Mouse (Mus musculus) neural tube, embryonic 15.5 days (tissue): ENCODE data around the gene Sema4b. TPM values are rescaled to one million over a fixed set of nuclear protein-coding genes. Genes with fewer than 3 reads are reported as not detected.

Source experiments
- ATAC-seq: fragments of 200-750 bp; cut with Nextera tagmentation; 2 replicates; pipeline ENCODE4 v1.8.0; 2017; ENCODE audit warnings: mild to moderate bottlenecking, moderate TSS enrichment, moderate library complexity; ENCODE audit not compliant: low FRiP score
- H3K27ac ChIP-seq: fragments of 300-500 bp; sonication (generic); replicated peaks from 2 replicates; pipeline ENCODE4 v1.5.1; 2015; ENCODE audit warnings: mild to moderate bottlenecking, inconsistent platforms
- H3K27me3 ChIP-seq: fragments of 300-500 bp; sonication (generic); replicated peaks from 2 replicates; pipeline ENCODE4 v1.6.1; 2015; ENCODE audit warnings: inconsistent platforms
- H3K36me3 ChIP-seq: fragments of 300-500 bp; sonication (generic); 2 replicates; pipeline ENCODE4 v1.6.1; 2015; ENCODE audit warnings: inconsistent platforms
- H3K4me1 ChIP-seq: fragments of 300-500 bp; sonication (generic); 2 replicates; pipeline ENCODE4 v1.6.1; 2015; ENCODE audit warnings: inconsistent platforms
- H3K4me2 ChIP-seq: fragments of 300-500 bp; sonication (generic); 2 replicates; pipeline ENCODE4 v1.6.1; 2015; ENCODE audit warnings: inconsistent platforms, mild to moderate bottlenecking, moderate library complexity
- H3K4me3 ChIP-seq: fragments of 300-500 bp; sonication (generic); replicated peaks from 2 replicates; pipeline ENCODE4 v1.5.1; 2015; ENCODE audit warnings: mild to moderate bottlenecking, inconsistent platforms
- H3K9ac ChIP-seq: fragments of 300-500 bp; sonication (generic); replicated peaks from 2 replicates; pipeline ENCODE4 v1.6.1; 2015; ENCODE audit warnings: mild to moderate bottlenecking, inconsistent platforms
- H3K9me3 ChIP-seq: fragments of 300-500 bp; sonication (generic); replicated peaks from 2 replicates; pipeline ENCODE4 v1.6.1; 2016; ENCODE audit warnings: inconsistent platforms
- WGBS: fragments of 180-500 bp; shearing (Covaris S2); methylation state at CpG from one replicate; pipeline ENCODE4 v1.1.7; 2015; ENCODE audit warnings: mixed read lengths; 5-methylcytosine and 5-hydroxymethylcytosine counted together
- polyA plus RNA-seq: library from polyadenylated mRNA; unstranded; fragments of >200 nt; fragmentation: Nextera tagmentation; extraction: Ambion mirVana; gene quantifications from 2 replicates; pipeline ENCODE4 v1.2.1, GENCODE M21; 2015

The Sema4b gene
- polyA plus RNA-seq, 1 experiment from 2014 or later: 25.8 TPM

- no peak for ATAC-seq
- Histone ChIP-seq H3K27me3 (no peaks in the 10 kb centered on the region), H3K9me3 (no peaks in the 10 kb centered on the region), H3K4me1 (peaks cover 10% of the 10 kb centered on the region; the same call in 1 of the 2 replicates), H3K36me3 (no peaks in the 10 kb centered on the region), H3K4me2 (no peak overlapping the region), H3K9ac (no peak overlapping the region), H3K4me3 (no peak overlapping the region), H3K27ac (no peak overlapping the region)
- WGBS: 88% methylated on average over 8 of the region's 8 CpGs
Measured at GRCm38 (mm10) chr7:80158496-80159268, 28.0 kb upstream of the Sema4b start.

- no peak for ATAC-seq
- Histone ChIP-seq H3K4me3 (no peak overlapping the region), H3K36me3 (no peaks in the 10 kb centered on the region), H3K9ac (no peak overlapping the region), H3K27ac (no peak overlapping the region), H3K4me1 (peaks cover 10% of the 10 kb centered on the region; the same call in 1 of the 2 replicates), H3K27me3 (no peaks in the 10 kb centered on the region), H3K4me2 (no peak overlapping the region), H3K9me3 (no peaks in the 10 kb centered on the region)
- 58% methylated on average over 7 of the region's 7 CpGs for WGBS
Measured at GRCm38 (mm10) chr7:80160293-80160944, 26.2 kb upstream of the Sema4b start.

- H3K27ac ChIP-seq: no peak overlapping the region
Measured at GRCm38 (mm10) chr7:80160945-80161306, 25.7 kb upstream of the Sema4b start.

GRCm38 (mm10) chr7:80165432-80165831 is 21.2 kb upstream of the Sema4b start:
- Histone ChIP-seq H3K4me3 (no peak overlapping the region), H3K4me1 (peaks cover 6% of the 10 kb centered on the region; the same call in 1 of the 2 replicates), H3K9me3 (no peaks in the 10 kb centered on the region), H3K27me3 (no peaks in the 10 kb centered on the region), H3K9ac (no peak overlapping the region), H3K27ac (no peak overlapping the region), H3K36me3 (no peaks in the 10 kb centered on the region), H3K4me2 (no peak overlapping the region)
- 87% methylated on average over 5 of the region's 5 CpGs for WGBS
- no peak for ATAC-seq

More at GRCm38 (mm10) chr7:80160945-80161306, 25.7 kb upstream of the Sema4b start:
- no peak overlapping the region for H3K4me2 ChIP-seq
- H3K36me3 ChIP-seq: no peaks in the 10 kb centered on the region
- H3K4me1 ChIP-seq: peaks cover 10% of the 10 kb centered on the region; the same call in 1 of the 2 replicates
- H3K4me3 ChIP-seq: no peak overlapping the region
- H3K27me3 ChIP-seq: no peaks in the 10 kb centered on the region
- WGBS: 76% methylated on average over 8 of the region's 8 CpGs
- no peak for ATAC-seq
- H3K9me3 ChIP-seq: no peaks in the 10 kb centered on the region
- no peak overlapping the region for H3K9ac ChIP-seq

GRCm38 (mm10) chr7:80166740-80167139 is 19.9 kb upstream of the Sema4b start:
- no peak overlapping the region for H3K9ac ChIP-seq
- peaks cover 8% of the 10 kb centered on the region for H3K4me1 ChIP-seq
- H3K36me3 ChIP-seq: no peaks in the 10 kb centered on the region
- whole genome bisulfite sequencing: 60% methylated on average over 7 of the region's 7 CpGs
- ATAC-seq: no peak
- no peaks in the 10 kb centered on the region for H3K27me3 ChIP-seq
- H3K4me2 ChIP-seq: no peak overlapping the region
- no peak overlapping the region for H3K27ac ChIP-seq
- H3K9me3 ChIP-seq: no peaks in the 10 kb centered on the region
- no peak overlapping the region for H3K4me3 ChIP-seq

GRCm38 (mm10) chr7:80169847-80170246 is 16.8 kb upstream of the Sema4b start:
- WGBS: 70% methylated on average over 2 of the region's 2 CpGs
- H3K4me1 ChIP-seq: peaks cover 13% of the 10 kb centered on the region
- H3K27ac ChIP-seq: no peak overlapping the region
- H3K4me3 ChIP-seq: no peak overlapping the region
- no peak overlapping the region for H3K9ac ChIP-seq
- no peaks in the 10 kb centered on the region for H3K9me3 ChIP-seq
- no peak for ATAC-seq
- no peak overlapping the region for H3K4me2 ChIP-seq
- H3K27me3 ChIP-seq: no peaks in the 10 kb centered on the region
- H3K36me3 ChIP-seq: no peaks in the 10 kb centered on the region

- H3K9ac ChIP-seq: no peak overlapping the region
- ATAC-seq: peak; percentile 68
- 42% methylated on average over 8 of the region's 8 CpGs for WGBS
- no peaks in the 10 kb centered on the region for H3K9me3 ChIP-seq
- H3K4me3 ChIP-seq: no peak overlapping the region
- peak overlapping the region; percentile 67 for H3K27ac ChIP-seq
- H3K4me2 ChIP-seq: no peak overlapping the region
- H3K36me3 ChIP-seq: no peaks in the 10 kb centered on the region
- no peaks in the 10 kb centered on the region for H3K27me3 ChIP-seq
- H3K4me1 ChIP-seq: peaks cover 13% of the 10 kb centered on the region
Measured at GRCm38 (mm10) chr7:80171345-80171744, 15.3 kb upstream of the Sema4b start.

- H3K27ac ChIP-seq: 0 out of 2 replicates have a peak overlapping the region, but pooled peaks have one; percentile 67
- no peaks in the 10 kb centered on the region for H3K9me3 ChIP-seq
Measured at GRCm38 (mm10) chr7:80172069-80172956, 14.3 kb upstream of the Sema4b start.

GRCm38 (mm10) chr7:80176159-80176558 is 10.5 kb upstream of the Sema4b start:
- 74% methylated on average over 3 of the region's 3 CpGs for WGBS
- Histone ChIP-seq H3K9ac (no peak overlapping the region), H3K36me3 (no peaks in the 10 kb centered on the region), H3K4me3 (no peak overlapping the region), H3K27me3 (no peaks in the 10 kb centered on the region), H3K9me3 (no peaks in the 10 kb centered on the region), H3K27ac (no peak overlapping the region), H3K4me1 (peaks cover 10% of the 10 kb centered on the region), H3K4me2 (no peak overlapping the region)
- ATAC-seq: no peak

More at GRCm38 (mm10) chr7:80172069-80172956, 14.3 kb upstream of the Sema4b start:
- Histone ChIP-seq H3K4me1 (peaks cover 13% of the 10 kb centered on the region), H3K36me3 (no peaks in the 10 kb centered on the region), H3K9ac (no peak overlapping the region), H3K4me2 (no peak overlapping the region), H3K27me3 (no peaks in the 10 kb centered on the region), H3K4me3 (no peak overlapping the region)
- 79% methylated on average over 8 of the region's 8 CpGs for WGBS
- no peak for ATAC-seq

GRCm38 (mm10) chr7:80177438-80177837 is 9.2 kb upstream of the Sema4b start:
- 96% methylated on average over 3 of the region's 3 CpGs for whole genome bisulfite sequencing
- Histone ChIP-seq H3K4me3 (no peak overlapping the region), H3K9me3 (no peaks in the 10 kb centered on the region), H3K27me3 (no peaks in the 10 kb centered on the region), H3K9ac (no peak overlapping the region), H3K36me3 (no peaks in the 10 kb centered on the region), H3K4me1 (no peaks in the 10 kb centered on the region), H3K4me2 (no peak overlapping the region), H3K27ac (no peak overlapping the region)
- ATAC-seq: no peak

GRCm38 (mm10) chr7:80178037-80178729 is 8.5 kb upstream of the Sema4b start:
- H3K4me1 ChIP-seq: no peaks in the 10 kb centered on the region
- H3K9ac ChIP-seq: no peak overlapping the region
- no peaks in the 10 kb centered on the region for H3K9me3 ChIP-seq
- 88% methylated on average over 10 of the region's 10 CpGs for WGBS
- H3K27me3 ChIP-seq: no peaks in the 10 kb centered on the region
- ATAC-seq: no peak
- H3K36me3 ChIP-seq: no peaks in the 10 kb centered on the region
- no peak overlapping the region for H3K4me3 ChIP-seq
- H3K27ac ChIP-seq: no peak overlapping the region
- H3K4me2 ChIP-seq: no peak overlapping the region
